Mouse (Mus musculus): ENCODE measurements around the gene Espl1. TPM values are rescaled to one million over a fixed set of nuclear protein-coding genes. Genes with fewer than 3 reads are reported as not detected.
A peak's percentile ranks its signal among the peaks of the same experiment; 100 is the strongest.
"Not testable (repeated sequence)": the region's sequence is repeated elsewhere in the genome, so short reads cannot be mapped to it uniquely, and the experiment has no call there.

The Espl1 gene
- polyA plus RNA-seq, 1 experiment from 2014 or later = 4.7 TPM

- Histone ChIP-seq H3K9me3 (replicated peaks; ENCODE audit: control insufficient read depth, low read length, poor library complexity, severe bottlenecking) (no peaks in the 10 kb centered on the region), H3K9ac (ENCODE audit: low read depth, low read length) (no peak overlapping the region), H3K4me2 (ENCODE audit: low read length) (no peak overlapping the region), H3K4me1 (ENCODE audit: control insufficient read depth, insufficient read depth, low read length) (no peaks in the 10 kb centered on the region), H3K27ac (ENCODE audit: low read length) (no peak overlapping the region), H3K36me3 (ENCODE audit: control insufficient read depth, insufficient read depth, low read length) (no peaks in the 10 kb centered on the region), H3K27me3 (ENCODE audit: control insufficient read depth, insufficient read depth, low read depth, low read length) (no peaks in the 10 kb centered on the region), H3K4me3 (ENCODE audit: low read depth, low read length) (no peak overlapping the region)
- ATAC-seq = no peak
- WGBS = 88% methylated on average over 8 of the region's 8 CpGs
Observed at GRCm38 (mm10) chr15:102315292-102315691, 19.2 kb downstream of the Espl1 start.

GRCm38 (mm10) chr15:102316263-102316662 lies 20.2 kb downstream of the Espl1 start:
- no peak; the same call in 1 of the 2 replicates for ATAC-seq
- Histone ChIP-seq H3K36me3 (ENCODE audit: control insufficient read depth, insufficient read depth, low read length) (no peaks in the 10 kb centered on the region), H3K9ac (ENCODE audit: low read depth, low read length) (no peak overlapping the region), H3K27me3 (ENCODE audit: control insufficient read depth, insufficient read depth, low read depth, low read length) (no peaks in the 10 kb centered on the region), H3K9me3 (replicated peaks; ENCODE audit: control insufficient read depth, low read length, poor library complexity, severe bottlenecking) (no peaks in the 10 kb centered on the region), H3K27ac (ENCODE audit: low read length) (no peak overlapping the region), H3K4me1 (ENCODE audit: control insufficient read depth, insufficient read depth, low read length) (no peaks in the 10 kb centered on the region), H3K4me3 (ENCODE audit: low read depth, low read length) (no peak overlapping the region), H3K4me2 (ENCODE audit: low read length) (no peak overlapping the region)
- WGBS = 85% methylated on average over 6 of the region's 6 CpGs

GRCm38 (mm10) chr15:102324654-102325473 lies 28.8 kb downstream of the Espl1 start:
- peak overlapping the region; percentile 51 for H3K4me2 ChIP-seq (ENCODE audit: low read length)
- H3K27ac ChIP-seq (ENCODE audit: low read length) = no peak overlapping the region
- no peak overlapping the region for H3K9ac ChIP-seq (ENCODE audit: low read depth, low read length)
- no peak for ATAC-seq
- WGBS = 82% methylated on average over 12 of the region's 12 CpGs
- H3K4me3 ChIP-seq (ENCODE audit: low read depth, low read length) = no peak overlapping the region
- H3K9me3 ChIP-seq (replicated peaks; ENCODE audit: control insufficient read depth, low read length, poor library complexity, severe bottlenecking) = no peaks in the 10 kb centered on the region
- H3K27me3 ChIP-seq (ENCODE audit: control insufficient read depth, insufficient read depth, low read depth, low read length) = no peaks in the 10 kb centered on the region
- H3K4me1 ChIP-seq (ENCODE audit: control insufficient read depth, insufficient read depth, low read length) = peaks cover 12% of the 10 kb centered on the region
- peaks cover 4% of the 10 kb centered on the region for H3K36me3 ChIP-seq (ENCODE audit: control insufficient read depth, insufficient read depth, low read length)

DNA sequence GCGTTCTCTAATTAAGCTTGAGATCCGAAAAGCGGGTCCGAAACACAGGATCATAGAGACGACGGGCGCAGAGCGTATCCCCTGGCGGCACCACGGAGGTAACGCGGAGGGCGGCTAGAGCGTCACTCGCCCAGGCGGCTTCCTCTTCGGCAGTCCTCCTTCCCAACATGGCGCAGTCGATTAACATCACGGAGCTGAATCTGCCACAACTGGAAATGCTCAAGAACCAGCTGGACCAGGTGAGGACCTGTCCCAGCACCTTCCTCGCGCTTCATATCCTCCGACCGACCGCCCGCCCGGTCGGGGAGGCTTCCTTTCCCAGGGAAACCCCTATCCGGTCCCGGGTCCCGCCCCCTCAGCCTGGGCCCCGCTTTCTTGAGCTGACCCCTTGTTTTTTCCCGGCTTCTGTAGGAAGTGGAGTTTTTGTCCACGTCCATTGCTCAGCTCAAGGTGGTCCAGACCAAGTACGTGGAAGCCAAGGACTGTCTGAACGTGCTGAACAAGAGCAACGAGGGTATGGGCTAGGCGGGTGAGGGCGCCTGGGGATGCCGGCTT lies 30.0 kb downstream of the Espl1 start, which contains the start of gene Pfdn5:
Pfdn5 (plus strand) TSS at position 95 of the 555 bp plus-strand sequence.
- no peaks in the 10 kb centered on the region for H3K27me3 ChIP-seq (ENCODE audit: control insufficient read depth, insufficient read depth, low read depth, low read length)
- H3K4me2 ChIP-seq (ENCODE audit: low read length) = peak within 1 kb of the TSS; percentile 86
- H3K4me3 ChIP-seq (ENCODE audit: low read depth, low read length) = peak within 1 kb of the TSS; percentile 88
- H3K27ac ChIP-seq (ENCODE audit: low read length) = peak within 1 kb of the TSS; percentile 77
- peak; percentile 93 for ATAC-seq
- peaks cover 4% of the 10 kb centered on the region for H3K36me3 ChIP-seq (ENCODE audit: control insufficient read depth, insufficient read depth, low read length)
- peaks cover 14% of the 10 kb centered on the region for H3K4me1 ChIP-seq (ENCODE audit: control insufficient read depth, insufficient read depth, low read length)
- peak within 1 kb of the TSS; percentile 78 for H3K9ac ChIP-seq (ENCODE audit: low read depth, low read length)
- no peaks in the 10 kb centered on the region for H3K9me3 ChIP-seq (replicated peaks; ENCODE audit: control insufficient read depth, low read length, poor library complexity, severe bottlenecking)
- under 1% methylated on average over 40 of the region's 40 CpGs for WGBS

DNA sequence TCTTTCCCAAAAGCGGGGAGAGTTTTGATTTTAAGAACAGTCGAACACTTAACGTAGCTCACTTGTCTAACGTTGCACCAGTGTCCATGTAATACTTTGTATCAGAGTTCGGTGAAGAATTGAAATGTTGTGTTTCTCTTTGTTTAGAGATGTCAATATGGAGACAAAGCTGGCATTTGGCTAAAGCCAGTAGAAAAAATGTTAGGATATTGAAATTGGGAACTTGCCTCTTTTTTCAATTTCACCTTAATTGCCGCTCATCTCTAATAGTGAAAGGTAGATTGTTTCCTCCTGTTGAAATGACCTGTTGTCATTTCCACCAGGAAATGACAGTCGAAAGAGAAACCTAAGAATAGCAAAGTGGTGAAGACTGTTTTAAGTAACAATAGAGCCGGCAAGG lies 30.8 kb downstream of the Espl1 start:
- H3K36me3 ChIP-seq (ENCODE audit: control insufficient read depth, insufficient read depth, low read length) = peaks cover 4% of the 10 kb centered on the region
- no peaks in the 10 kb centered on the region for H3K9me3 ChIP-seq (replicated peaks; ENCODE audit: control insufficient read depth, low read length, poor library complexity, severe bottlenecking)
- no peak for ATAC-seq
- peak overlapping the region; percentile 88 for H3K4me3 ChIP-seq (ENCODE audit: low read depth, low read length)
- H3K9ac ChIP-seq (ENCODE audit: low read depth, low read length) = peak overlapping the region; percentile 78
- H3K4me2 ChIP-seq (ENCODE audit: low read length) = peak overlapping the region; percentile 86
- H3K27me3 ChIP-seq (ENCODE audit: control insufficient read depth, insufficient read depth, low read depth, low read length) = no peaks in the 10 kb centered on the region
- no peak overlapping the region; the same call in 1 of the 2 replicates for H3K27ac ChIP-seq (ENCODE audit: low read length)
- peaks cover 17% of the 10 kb centered on the region for H3K4me1 ChIP-seq (ENCODE audit: control insufficient read depth, insufficient read depth, low read length)
- 69% methylated on average over 8 of the region's 8 CpGs for WGBS

DNA sequence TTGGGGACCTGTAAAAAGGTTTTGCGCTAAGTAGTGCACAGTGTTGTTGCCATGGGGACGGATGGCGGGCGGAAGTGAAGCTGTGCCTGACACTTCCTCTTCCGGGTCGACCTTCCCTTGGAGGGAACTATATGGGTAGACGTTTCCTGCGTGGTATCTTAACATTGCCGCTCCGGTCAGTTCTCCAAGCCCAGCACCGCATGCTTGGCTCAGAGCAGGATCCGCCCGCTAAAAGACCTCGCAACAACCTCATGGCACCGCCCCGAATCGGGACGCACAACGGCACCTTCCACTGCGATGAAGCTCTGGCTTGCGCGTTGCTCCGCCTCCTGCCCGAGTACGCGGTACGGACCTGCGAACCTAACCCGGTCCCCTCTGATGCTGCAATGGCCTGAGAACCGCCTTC lies 35.5 kb downstream of the Espl1 start, which contains the start of gene Myg1:
Myg1 (plus strand) TSS at position 100 of the 406 bp plus-strand sequence.
- Histone ChIP-seq H3K4me3 (ENCODE audit: low read depth, low read length) (peak within 1 kb of the TSS; percentile 84), H3K4me1 (ENCODE audit: control insufficient read depth, insufficient read depth, low read length) (peaks cover 27% of the 10 kb centered on the region), H3K36me3 (ENCODE audit: control insufficient read depth, insufficient read depth, low read length) (peaks cover 13% of the 10 kb centered on the region), H3K9me3 (replicated peaks; ENCODE audit: control insufficient read depth, low read length, poor library complexity, severe bottlenecking) (no peaks in the 10 kb centered on the region), H3K27ac (ENCODE audit: low read length) (peak within 1 kb of the TSS; percentile 70), H3K4me2 (ENCODE audit: low read length) (peak within 1 kb of the TSS; percentile 95), H3K27me3 (ENCODE audit: control insufficient read depth, insufficient read depth, low read depth, low read length) (no peaks in the 10 kb centered on the region), H3K9ac (ENCODE audit: low read depth, low read length) (peak within 1 kb of the TSS; percentile 87)
- under 1% methylated on average over 30 of the region's 30 CpGs for WGBS
- ATAC-seq = peak; percentile 96

GRCm38 (mm10) chr15:102335254-102335653 lies 39.2 kb downstream of the Espl1 start:
- peaks cover 26% of the 10 kb centered on the region for H3K36me3 ChIP-seq (ENCODE audit: control insufficient read depth, insufficient read depth, low read length)

GRCm38 (mm10) chr15:102335925-102336324 lies 39.9 kb downstream of the Espl1 start:
- H3K4me3 ChIP-seq (ENCODE audit: low read depth, low read length); H3K4me2 ChIP-seq (ENCODE audit: low read length); H3K27me3 ChIP-seq (ENCODE audit: control insufficient read depth, insufficient read depth, low read depth, low read length); H3K9me3 ChIP-seq (replicated peaks; ENCODE audit: control insufficient read depth, low read length, poor library complexity, severe bottlenecking); H3K27ac ChIP-seq (ENCODE audit: low read length); ATAC-seq; H3K9ac ChIP-seq (ENCODE audit: low read depth, low read length): not testable (repeated sequence)
- Histone ChIP-seq H3K36me3 (ENCODE audit: control insufficient read depth, insufficient read depth, low read length) (peaks cover 26% of the 10 kb centered on the region), H3K4me1 (ENCODE audit: control insufficient read depth, insufficient read depth, low read length) (peaks cover 19% of the 10 kb centered on the region)
- 88% methylated on average over 5 of the region's 5 CpGs for WGBS

More at GRCm38 (mm10) chr15:102335254-102335653, 39.2 kb downstream of the Espl1 start:
- H3K9ac ChIP-seq (ENCODE audit: low read depth, low read length) = no peak overlapping the region
- H3K9me3 ChIP-seq (replicated peaks; ENCODE audit: control insufficient read depth, low read length, poor library complexity, severe bottlenecking) = no peaks in the 10 kb centered on the region
- H3K4me3 ChIP-seq (ENCODE audit: low read depth, low read length) = no peak overlapping the region
- WGBS = 90% methylated on average over 8 of the region's 8 CpGs
- no peak overlapping the region for H3K4me2 ChIP-seq (ENCODE audit: low read length)
- peaks cover 19% of the 10 kb centered on the region for H3K4me1 ChIP-seq (ENCODE audit: control insufficient read depth, insufficient read depth, low read length)
- no peak for ATAC-seq
- no peak overlapping the region for H3K27ac ChIP-seq (ENCODE audit: low read length)
- no peaks in the 10 kb centered on the region for H3K27me3 ChIP-seq (ENCODE audit: control insufficient read depth, insufficient read depth, low read depth, low read length)

GRCm38 (mm10) chr15:102336946-102337345 lies 40.9 kb downstream of the Espl1 start:
- H3K9ac ChIP-seq (ENCODE audit: low read depth, low read length) = no peak overlapping the region
- no peaks in the 10 kb centered on the region for H3K27me3 ChIP-seq (ENCODE audit: control insufficient read depth, insufficient read depth, low read depth, low read length)
- peaks cover 26% of the 10 kb centered on the region for H3K36me3 ChIP-seq (ENCODE audit: control insufficient read depth, insufficient read depth, low read length)
- 88% methylated on average over 4 of the region's 4 CpGs for WGBS
- no peak overlapping the region for H3K27ac ChIP-seq (ENCODE audit: low read length)
- no peak overlapping the region for H3K4me2 ChIP-seq (ENCODE audit: low read length)
- no peak overlapping the region for H3K4me3 ChIP-seq (ENCODE audit: low read depth, low read length)
- peaks cover 15% of the 10 kb centered on the region for H3K4me1 ChIP-seq (ENCODE audit: control insufficient read depth, insufficient read depth, low read length)
- no peaks in the 10 kb centered on the region for H3K9me3 ChIP-seq (replicated peaks; ENCODE audit: control insufficient read depth, low read length, poor library complexity, severe bottlenecking)
- no peak for ATAC-seq
